Mouse (Mus musculus) forebrain, postnatal 0 days (tissue): ENCODE measurements around the gene Myo5c. TPM values are rescaled to one million over a fixed set of nuclear protein-coding genes. Genes with fewer than 3 reads are reported as not detected.

Experiments
- ATAC-seq: fragments of 200-750 bp; cut with Nextera tagmentation; 2 replicates; pipeline ENCODE4 v1.8.0; 2017; ENCODE audit warnings: mild to moderate bottlenecking, moderate library complexity
- DNase-seq: peaks from one replicate; pipeline ENCODE4 v3.0.0-alpha.2; 2015
- H3K27ac ChIP-seq: fragments of 300-500 bp; sonication (generic); 2 replicates; pipeline ENCODE4 v1.5.1; 2014; ENCODE audit warnings: low read depth, mild to moderate bottlenecking, antibody characterized with exemption, low read length, moderate library complexity, mixed read lengths
- H3K27me3 ChIP-seq: fragments of 300-500 bp; sonication (generic); 2 replicates; pipeline ENCODE4 v1.6.1; 2014; ENCODE audit warnings: mild to moderate bottlenecking, low read length, mixed read lengths; ENCODE audit not compliant: insufficient read depth
- H3K36me3 ChIP-seq: fragments of 300-500 bp; sonication (generic); 2 replicates; pipeline ENCODE4 v1.6.1; 2014; ENCODE audit warnings: mild to moderate bottlenecking, moderate library complexity; ENCODE audit not compliant: insufficient read depth
- H3K4me1 ChIP-seq: fragments of 300-500 bp; sonication (generic); 2 replicates; pipeline ENCODE4 v1.6.1; 2014; ENCODE audit warnings: antibody characterized with exemption; ENCODE audit not compliant: insufficient read depth
- H3K4me2 ChIP-seq: fragments of 300-500 bp; sonication (generic); 2 replicates; pipeline ENCODE4 v1.6.1; 2014; ENCODE audit warnings: low read depth, mild to moderate bottlenecking, moderate library complexity
- H3K4me3 ChIP-seq: fragments of 300-500 bp; sonication (generic); 2 replicates; pipeline ENCODE4 v1.5.1; 2014; ENCODE audit warnings: low read depth, low read length, mixed read lengths
- H3K9ac ChIP-seq: fragments of 300-500 bp; sonication (generic); 2 replicates; pipeline ENCODE4 v1.6.1; 2014; ENCODE audit warnings: mild to moderate bottlenecking
- H3K9me3 ChIP-seq: fragments of 300-500 bp; sonication (generic); 2 replicates; pipeline ENCODE4 v1.6.1; 2016; ENCODE audit warnings: low read length
- CTCF ChIP-seq: sonication (generic); IDR thresholded peaks from 2 replicates; pipeline ENCODE4 v1.5.1; 2016; ENCODE audit warnings: antibody characterized with exemption, control low read depth, low read depth
- WGBS: fragments of 180-500 bp; shearing (Covaris S2); extraction: QIAGEN DNeasy Blood & Tissue Kit; methylation state at CpG from one replicate; pipeline ENCODE4 v1.1.7; 2014; 5-methylcytosine and 5-hydroxymethylcytosine counted together
- polyA plus RNA-seq: library from polyadenylated mRNA; unstranded; fragments of >200 nt; fragmentation: Nextera tagmentation; extraction: Ambion mirVana; gene quantifications from 2 replicates; pipeline ENCODE4 v1.2.1, GENCODE M21; 2015
- total RNA-seq: library from RNA; depleted of rRNA; stranded (reverse); fragments of >200 nt; gene quantifications from 2 replicates; pipeline ENCODE4 v1.2.3, GENCODE M21; 2014

The Myo5c gene
- total and polyA plus RNA-seq, 2 experiments from 2014 or later: 0.10 to 0.16 TPM

DNA sequence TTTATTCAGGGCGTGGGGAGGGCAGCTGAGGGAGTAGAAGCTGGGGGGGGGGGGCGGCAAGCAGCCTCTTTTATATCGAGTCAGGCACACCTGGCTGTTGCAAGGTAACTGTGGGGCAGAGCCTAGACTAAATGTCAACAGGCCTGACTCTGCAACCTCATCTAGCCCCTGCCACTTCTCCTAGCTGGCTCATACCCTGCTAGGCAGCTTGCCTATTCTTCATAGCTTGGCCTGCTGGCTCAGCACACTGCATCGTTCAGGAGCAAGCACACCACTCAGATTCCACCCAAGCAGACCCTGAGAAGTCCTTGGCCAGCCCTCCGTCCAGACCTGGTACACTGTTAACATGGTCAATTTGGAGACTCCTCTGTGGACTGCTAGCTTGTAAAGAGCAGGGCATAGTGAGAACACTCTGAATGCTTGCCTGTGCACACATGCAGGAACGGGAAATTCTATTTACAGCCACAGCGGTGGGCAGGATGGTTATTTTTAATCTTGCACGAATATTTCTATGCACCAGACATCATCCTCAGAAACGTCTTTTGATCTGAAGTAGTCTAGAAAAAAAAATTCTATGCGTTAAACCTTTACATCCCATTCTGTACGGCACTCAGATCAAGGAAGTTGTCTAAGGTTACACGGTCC, 3.3 kb downstream of the Myo5c start:
- H3K27me3 ChIP-seq: peaks cover 16% of the 10 kb centered on the region
- no peaks in the 10 kb centered on the region for H3K36me3 ChIP-seq
- H3K4me2 ChIP-seq: no peak overlapping the region
- TF ChIP-seq CTCF: no peak
- no peak overlapping the region for H3K9ac ChIP-seq
- H3K4me3 ChIP-seq: no peak overlapping the region
- H3K27ac ChIP-seq: no peak overlapping the region
- ATAC-seq (no peak), DNase-seq (no peak)
- no peaks in the 10 kb centered on the region for H3K9me3 ChIP-seq
- H3K4me1 ChIP-seq: 0 out of 2 replicates have a peak, but pooled peaks cover 5% of the 10 kb centered on the region
- 72% methylated on average over 12 of the region's 12 CpGs for WGBS

DNA sequence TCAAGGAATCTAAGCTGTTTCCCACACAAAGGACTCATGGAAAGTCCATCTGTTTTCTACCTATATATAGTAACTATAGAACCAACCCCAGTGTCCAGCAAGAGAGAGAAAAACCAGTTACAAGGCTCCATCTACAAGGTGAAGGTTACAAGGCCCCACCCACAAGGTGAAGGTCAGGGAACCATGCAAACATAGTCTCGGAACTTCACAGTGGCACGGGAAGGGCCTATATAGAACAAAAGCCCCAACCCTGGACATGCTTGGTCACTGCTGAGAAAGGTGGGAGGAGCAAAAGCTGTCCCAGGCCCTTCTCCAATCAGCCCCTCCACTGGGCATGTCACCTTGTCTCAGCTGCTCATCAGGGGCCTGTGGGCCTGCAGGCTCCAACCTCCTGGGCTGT, 3.9 kb downstream of the Myo5c start:
- Histone ChIP-seq H3K36me3 (no peaks in the 10 kb centered on the region), H3K4me3 (no peak overlapping the region), H3K9me3 (no peaks in the 10 kb centered on the region), H3K4me2 (no peak overlapping the region), H3K27me3 (peaks cover 14% of the 10 kb centered on the region), H3K9ac (no peak overlapping the region), H3K4me1 (0 out of 2 replicates have a peak, but pooled peaks cover 5% of the 10 kb centered on the region), H3K27ac (no peak overlapping the region)
- no peak for DNase-seq
- 73% methylated on average over 2 of the region's 2 CpGs for WGBS
- ATAC-seq: no peak
- TF ChIP-seq CTCF: no peak

DNA sequence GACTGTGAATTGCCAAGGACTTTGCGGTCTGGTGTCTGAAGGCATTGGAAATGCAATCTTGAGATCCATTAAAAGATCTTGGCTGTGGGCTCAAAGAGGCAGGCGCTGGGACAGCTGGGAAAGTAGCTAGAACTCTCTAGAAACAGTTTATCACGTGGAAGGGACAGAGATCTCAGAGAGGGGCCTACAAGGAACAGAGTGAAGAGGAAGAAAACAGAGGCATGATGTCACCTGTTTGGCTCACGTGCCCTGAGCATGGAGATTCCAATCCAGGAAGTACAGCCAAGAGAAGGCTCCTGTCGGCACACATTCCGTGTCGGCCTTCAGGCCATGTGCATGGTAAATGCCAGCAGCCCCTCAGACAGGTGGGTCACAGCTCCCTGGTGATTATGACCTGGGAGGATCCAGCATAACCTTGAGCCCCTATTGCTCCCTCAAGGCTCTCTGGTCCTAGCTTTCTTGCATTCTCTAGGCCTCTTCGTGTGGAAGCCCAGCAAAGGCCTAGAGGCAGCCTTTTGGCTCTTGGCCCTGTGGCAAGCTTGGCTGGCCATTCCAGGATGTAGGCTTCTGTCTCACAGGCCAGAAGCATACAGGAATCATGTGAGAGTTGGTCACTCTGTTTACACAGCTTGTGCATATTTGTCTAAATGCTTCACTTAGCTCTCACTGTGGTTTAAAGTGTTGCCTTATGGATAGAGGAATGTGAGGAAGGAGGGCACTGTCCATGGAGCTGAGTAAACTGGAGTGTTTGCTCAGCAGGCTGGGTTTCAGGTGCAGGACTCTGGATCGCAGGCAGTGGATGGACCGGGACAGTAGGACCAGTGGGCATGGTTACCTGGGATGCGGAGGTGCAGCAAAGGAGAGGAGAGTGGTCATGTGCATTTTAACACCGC, 4.8 kb downstream of the Myo5c start:
- TF ChIP-seq CTCF: no peak
- WGBS: 92% methylated on average over 12 of the region's 12 CpGs
- Histone ChIP-seq H3K27me3 (peaks cover 8% of the 10 kb centered on the region), H3K9me3 (no peaks in the 10 kb centered on the region), H3K4me1 (0 out of 2 replicates have a peak, but pooled peaks cover 5% of the 10 kb centered on the region), H3K9ac (no peak overlapping the region), H3K4me2 (no peak overlapping the region), H3K36me3 (no peaks in the 10 kb centered on the region), H3K4me3 (no peak overlapping the region), H3K27ac (no peak overlapping the region)
- no peak for DNase-seq
- ATAC-seq: no peak

DNA sequence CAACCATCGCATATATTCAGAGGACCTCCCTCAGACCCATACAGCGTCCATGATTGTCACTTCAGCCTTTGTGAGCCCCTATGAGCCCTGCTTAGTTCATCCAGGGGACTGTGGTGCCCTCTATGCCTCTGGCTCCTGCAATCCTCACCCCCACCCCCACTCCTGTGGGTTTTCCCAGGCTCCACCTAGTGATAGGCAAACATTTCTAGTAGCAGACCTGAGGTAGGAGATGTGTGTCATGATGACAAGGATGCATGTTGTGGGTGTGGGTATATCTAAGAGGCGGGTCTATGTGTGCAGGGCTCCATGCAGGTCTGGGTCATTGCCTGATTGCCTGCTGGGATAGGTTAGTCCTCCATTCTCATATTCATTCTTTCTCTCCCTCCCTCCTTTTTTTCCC, 6.4 kb downstream of the Myo5c start:
- Histone ChIP-seq H3K27me3 (no peaks in the 10 kb centered on the region), H3K36me3 (no peaks in the 10 kb centered on the region), H3K4me1 (no peaks in the 10 kb centered on the region), H3K9ac (no peak overlapping the region), H3K9me3 (no peaks in the 10 kb centered on the region), H3K4me3 (no peak overlapping the region), H3K4me2 (no peak overlapping the region), H3K27ac (no peak overlapping the region)
- TF ChIP-seq CTCF: no peak
- no peak for DNase-seq
- ATAC-seq: no peak
- WGBS: 79% methylated on average over 3 of the region's 3 CpGs

DNA sequence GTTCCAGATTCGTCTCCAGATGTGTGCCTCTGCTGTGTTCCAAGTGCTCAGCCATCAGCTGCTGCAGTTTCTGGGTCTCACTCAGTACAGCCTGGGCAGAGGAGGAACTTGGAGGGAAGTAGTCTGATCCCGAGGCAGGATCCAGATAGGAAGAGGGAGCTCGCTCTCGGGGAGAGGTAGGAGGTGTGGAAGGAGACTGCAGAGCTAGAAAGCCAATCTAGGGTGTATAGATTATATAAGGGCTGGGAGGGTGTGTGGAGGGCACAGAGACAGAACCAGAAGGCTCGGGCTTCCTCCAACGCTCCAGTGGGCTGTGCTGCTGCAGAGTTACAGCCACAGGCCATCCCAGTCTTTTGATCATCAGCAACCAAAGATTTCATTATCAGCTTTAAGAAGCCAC, 11.2 kb downstream of the Myo5c start:
- no peak overlapping the region for H3K27ac ChIP-seq
- no peak for TF ChIP-seq CTCF
- H3K4me2 ChIP-seq: no peak overlapping the region
- no peak for DNase-seq
- no peaks in the 10 kb centered on the region for H3K36me3 ChIP-seq
- WGBS: 84% methylated on average over 6 of the region's 6 CpGs
- H3K27me3 ChIP-seq: no peaks in the 10 kb centered on the region
- H3K9me3 ChIP-seq: no peaks in the 10 kb centered on the region
- no peak for ATAC-seq
- no peak overlapping the region for H3K4me3 ChIP-seq
- H3K4me1 ChIP-seq: peaks cover 3% of the 10 kb centered on the region; the same call in 1 of the 2 replicates
- H3K9ac ChIP-seq: no peak overlapping the region

DNA sequence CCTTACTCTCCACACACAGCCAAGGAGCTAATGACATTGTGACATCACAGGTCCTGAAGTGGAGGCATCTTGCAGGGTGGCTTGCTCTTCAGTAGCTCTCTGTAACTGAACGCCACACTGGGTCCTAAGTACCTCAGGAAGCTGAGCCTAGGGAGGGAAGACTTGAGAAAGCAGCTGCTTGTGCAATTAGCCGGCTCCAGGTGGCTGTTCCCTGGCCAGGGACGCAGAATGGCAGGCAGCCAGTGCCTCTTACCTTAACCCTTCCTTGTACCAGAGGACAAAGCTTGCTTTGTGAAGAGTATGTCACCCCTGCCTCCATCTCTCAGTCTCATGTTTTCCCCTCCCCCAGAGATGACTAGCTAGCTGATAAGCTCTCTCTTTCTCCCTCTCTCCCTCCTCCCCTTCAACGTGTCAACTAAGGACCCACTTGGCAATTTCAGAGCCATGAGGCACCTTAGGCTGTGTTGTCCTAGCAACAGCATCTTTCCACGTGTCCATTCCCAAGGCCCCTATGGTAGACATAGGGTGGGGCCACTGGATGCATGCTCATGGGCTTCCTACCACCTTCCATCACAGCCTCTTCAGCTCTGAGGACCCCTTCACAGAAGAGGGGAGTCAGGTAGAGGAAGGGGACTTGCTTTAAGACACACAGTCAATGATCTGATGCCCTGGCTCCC, 12.0 kb downstream of the Myo5c start:
- Histone ChIP-seq H3K36me3 (no peaks in the 10 kb centered on the region), H3K27ac (no peak overlapping the region), H3K27me3 (no peaks in the 10 kb centered on the region), H3K4me2 (no peak overlapping the region), H3K4me3 (no peak overlapping the region), H3K9ac (no peak overlapping the region), H3K4me1 (peaks cover 3% of the 10 kb centered on the region; the same call in 1 of the 2 replicates), H3K9me3 (no peaks in the 10 kb centered on the region)
- 13% methylated on average over 5 of the region's 5 CpGs for WGBS
- ATAC-seq (peak; percentile 66), DNase-seq (no peak)
- TF ChIP-seq CTCF: no peak
